Mouse (Mus musculus): ENCODE results near the gene Tbc1d22a. TPM values are rescaled to one million over a fixed set of nuclear protein-coding genes. Genes with fewer than 3 reads are reported as not detected.

Gene Tbc1d22a
- total RNA-seq, 1 experiment = 19.2 TPM

GRCm38 (mm10) chr15:86250269-86250668, 36.0 kb downstream of the Tbc1d22a start:
- Histone ChIP-seq H3K27ac (ENCODE audit: insufficient read depth, low read depth, low read length, poor library complexity, severe bottlenecking) (no peak overlapping the region), H3K9me3 (ENCODE audit: control insufficient read depth, insufficient read depth, low read depth, low read length) (no peaks in the 10 kb centered on the region), H3K4me3 (ENCODE audit: insufficient read depth in 1 of 2, low read depth in 1 of 2, low read length in 2 of 2, poor library complexity in 1 of 2, severe bottlenecking in 1 of 2) (no peak overlapping the region), H3K9ac (ENCODE audit: insufficient read depth, low read depth, low read length, poor library complexity, severe bottlenecking) (no peak overlapping the region), H3K4me1 (ENCODE audit: control insufficient read depth in 2 of 2, insufficient read depth in 2 of 2, low read length in 2 of 2, poor library complexity in 1 of 2) (no peaks in the 10 kb centered on the region), H3K36me3 (ENCODE audit: control insufficient read depth, insufficient read depth, low read length, poor library complexity, severe bottlenecking) (peaks cover 2% of the 10 kb centered on the region; the same call in 1 of the 2 replicates)
- in situ Hi-C loops (cut with MboI; ENCODE audit: low sequenced_read_pairs in 2 of 2, unreplicated experiment in 2 of 2) = no loop called here
- DNase-seq (ENCODE audit: low read depth, low spot score) = no peak
- TF ChIP-seq MAFK (IDR thresholded peaks at IDR 0.05; ENCODE audit: insufficient read depth, low read depth, low read length) (no peak), ZC3H11A (IDR thresholded peaks at IDR 0.05; ENCODE audit: borderline replicate concordance, low read depth, low read length) (peak; percentile 35; the same call in 1 of the 2 replicates), CHD2 (IDR thresholded peaks at IDR 0.05; ENCODE audit: low read depth, low read length) (no peak)

- TF ChIP-seq HCFC1 (IDR thresholded peaks at IDR 0.05; ENCODE audit: borderline replicate concordance, insufficient read depth, low read length) = no peak
- no peak for TF ChIP-seq ZNF384 (IDR thresholded peaks at IDR 0.05; ENCODE audit: low read depth, low read length)
- no peak for TF ChIP-seq ZC3H11A (IDR thresholded peaks at IDR 0.05; ENCODE audit: borderline replicate concordance, low read depth, low read length)
- TF ChIP-seq MAFK (IDR thresholded peaks at IDR 0.05; ENCODE audit: insufficient read depth, low read depth, low read length) = no peak
- no peak for TF ChIP-seq CHD2 (IDR thresholded peaks at IDR 0.05; ENCODE audit: low read depth, low read length)
- no peak overlapping the region for H3K9ac ChIP-seq (ENCODE audit: insufficient read depth, low read depth, low read length, poor library complexity, severe bottlenecking)
- no peaks in the 10 kb centered on the region for H3K36me3 ChIP-seq (ENCODE audit: control insufficient read depth, insufficient read depth, low read length, poor library complexity, severe bottlenecking)
- in situ Hi-C loops (cut with MboI; ENCODE audit: low sequenced_read_pairs in 2 of 2, unreplicated experiment in 2 of 2) = no loop called here
- no peak for DNase-seq (ENCODE audit: low read depth, low spot score)
- no peaks in the 10 kb centered on the region for H3K4me1 ChIP-seq (ENCODE audit: control insufficient read depth in 2 of 2, insufficient read depth in 2 of 2, low read length in 2 of 2, poor library complexity in 1 of 2)
- no peaks in the 10 kb centered on the region for H3K9me3 ChIP-seq (ENCODE audit: control insufficient read depth, insufficient read depth, low read depth, low read length)
- H3K27ac ChIP-seq (ENCODE audit: insufficient read depth, low read depth, low read length, poor library complexity, severe bottlenecking) = no peak overlapping the region
- H3K4me3 ChIP-seq (ENCODE audit: insufficient read depth in 1 of 2, low read depth in 1 of 2, low read length in 2 of 2, poor library complexity in 1 of 2, severe bottlenecking in 1 of 2) = no peak overlapping the region
These were observed 37.9 kb downstream of the Tbc1d22a start for GRCm38 (mm10) chr15:86252130-86252529.

GRCm38 (mm10) chr15:86252684-86253083, 38.4 kb downstream of the Tbc1d22a start:
- TF ChIP-seq ZNF384 (IDR thresholded peaks at IDR 0.05; ENCODE audit: low read depth, low read length) (no peak), MAFK (IDR thresholded peaks at IDR 0.05; ENCODE audit: insufficient read depth, low read depth, low read length) (no peak), HCFC1 (IDR thresholded peaks at IDR 0.05; ENCODE audit: borderline replicate concordance, insufficient read depth, low read length) (no peak), CHD2 (IDR thresholded peaks at IDR 0.05; ENCODE audit: low read depth, low read length) (no peak), ZC3H11A (IDR thresholded peaks at IDR 0.05; ENCODE audit: borderline replicate concordance, low read depth, low read length) (no peak)
- DNase-seq (ENCODE audit: low read depth, low spot score) = no peak
- no peak overlapping the region for H3K9ac ChIP-seq (ENCODE audit: insufficient read depth, low read depth, low read length, poor library complexity, severe bottlenecking)
- no peaks in the 10 kb centered on the region for H3K4me1 ChIP-seq (ENCODE audit: control insufficient read depth in 2 of 2, insufficient read depth in 2 of 2, low read length in 2 of 2, poor library complexity in 1 of 2)
- H3K27ac ChIP-seq (ENCODE audit: insufficient read depth, low read depth, low read length, poor library complexity, severe bottlenecking) = no peak overlapping the region
- in situ Hi-C loops (cut with MboI; ENCODE audit: low sequenced_read_pairs in 2 of 2, unreplicated experiment in 2 of 2) = no loop called here
- no peak overlapping the region for H3K4me3 ChIP-seq (ENCODE audit: insufficient read depth in 1 of 2, low read depth in 1 of 2, low read length in 2 of 2, poor library complexity in 1 of 2, severe bottlenecking in 1 of 2)
- no peaks in the 10 kb centered on the region for H3K36me3 ChIP-seq (ENCODE audit: control insufficient read depth, insufficient read depth, low read length, poor library complexity, severe bottlenecking)
- no peaks in the 10 kb centered on the region for H3K9me3 ChIP-seq (ENCODE audit: control insufficient read depth, insufficient read depth, low read depth, low read length)

- no peaks in the 10 kb centered on the region for H3K4me1 ChIP-seq (ENCODE audit: control insufficient read depth in 2 of 2, insufficient read depth in 2 of 2, low read length in 2 of 2, poor library complexity in 1 of 2)
- TF ChIP-seq CHD2 (IDR thresholded peaks at IDR 0.05; ENCODE audit: low read depth, low read length) (no peak), ZC3H11A (IDR thresholded peaks at IDR 0.05; ENCODE audit: borderline replicate concordance, low read depth, low read length) (no peak), MAFK (IDR thresholded peaks at IDR 0.05; ENCODE audit: insufficient read depth, low read depth, low read length) (no peak), HCFC1 (IDR thresholded peaks at IDR 0.05; ENCODE audit: borderline replicate concordance, insufficient read depth, low read length) (no peak), ZNF384 (IDR thresholded peaks at IDR 0.05; ENCODE audit: low read depth, low read length) (no peak)
- in situ Hi-C loops (cut with MboI; ENCODE audit: low sequenced_read_pairs in 2 of 2, unreplicated experiment in 2 of 2) = no loop called here
- DNase-seq (ENCODE audit: low read depth, low spot score) = no peak
- H3K36me3 ChIP-seq (ENCODE audit: control insufficient read depth, insufficient read depth, low read length, poor library complexity, severe bottlenecking) = no peaks in the 10 kb centered on the region; the same call in 1 of the 2 replicates
- H3K27ac ChIP-seq (ENCODE audit: insufficient read depth, low read depth, low read length, poor library complexity, severe bottlenecking) = no peak overlapping the region
- H3K9me3 ChIP-seq (ENCODE audit: control insufficient read depth, insufficient read depth, low read depth, low read length) = no peaks in the 10 kb centered on the region
- no peak overlapping the region for H3K9ac ChIP-seq (ENCODE audit: insufficient read depth, low read depth, low read length, poor library complexity, severe bottlenecking)
- H3K4me3 ChIP-seq (ENCODE audit: insufficient read depth in 1 of 2, low read depth in 1 of 2, low read length in 2 of 2, poor library complexity in 1 of 2, severe bottlenecking in 1 of 2) = no peak overlapping the region
These were observed 39.2 kb downstream of the Tbc1d22a start for GRCm38 (mm10) chr15:86253411-86253810.

GRCm38 (mm10) chr15:86256201-86256600, 41.9 kb downstream of the Tbc1d22a start:
- DNase-seq (ENCODE audit: low read depth, low spot score) = no peak
- in situ Hi-C loops (cut with MboI; ENCODE audit: low sequenced_read_pairs in 2 of 2, unreplicated experiment in 2 of 2) = no loop called here
- no peak for TF ChIP-seq CHD2 (IDR thresholded peaks at IDR 0.05; ENCODE audit: low read depth, low read length)
- no peak for TF ChIP-seq MAFK (IDR thresholded peaks at IDR 0.05; ENCODE audit: insufficient read depth, low read depth, low read length)
- no peak for TF ChIP-seq HCFC1 (IDR thresholded peaks at IDR 0.05; ENCODE audit: borderline replicate concordance, insufficient read depth, low read length)
- no peak for TF ChIP-seq ZC3H11A (IDR thresholded peaks at IDR 0.05; ENCODE audit: borderline replicate concordance, low read depth, low read length)
- no peak for TF ChIP-seq ZNF384 (IDR thresholded peaks at IDR 0.05; ENCODE audit: low read depth, low read length)

More at GRCm38 (mm10) chr15:86256201-86256600, 41.9 kb downstream of the Tbc1d22a start:
- no peak overlapping the region for H3K27ac ChIP-seq (ENCODE audit: insufficient read depth, low read depth, low read length, poor library complexity, severe bottlenecking)
- no peak overlapping the region for H3K9ac ChIP-seq (ENCODE audit: insufficient read depth, low read depth, low read length, poor library complexity, severe bottlenecking)
- no peak overlapping the region for H3K4me3 ChIP-seq (ENCODE audit: insufficient read depth in 1 of 2, low read depth in 1 of 2, low read length in 2 of 2, poor library complexity in 1 of 2, severe bottlenecking in 1 of 2)
- no peaks in the 10 kb centered on the region for H3K9me3 ChIP-seq (ENCODE audit: control insufficient read depth, insufficient read depth, low read depth, low read length)
- no peaks in the 10 kb centered on the region; the same call in 1 of the 2 replicates for H3K36me3 ChIP-seq (ENCODE audit: control insufficient read depth, insufficient read depth, low read length, poor library complexity, severe bottlenecking)
- no peaks in the 10 kb centered on the region for H3K4me1 ChIP-seq (ENCODE audit: control insufficient read depth in 2 of 2, insufficient read depth in 2 of 2, low read length in 2 of 2, poor library complexity in 1 of 2)

All from ES-E14 (cell line).